Mouse (Mus musculus): ENCODE results near the gene Tesk2.
"Not testable (repeated sequence)": the region's sequence is repeated elsewhere in the genome, so short reads cannot be mapped to it uniquely, and the experiment has no call there.

Tesk2 gene

DNA sequence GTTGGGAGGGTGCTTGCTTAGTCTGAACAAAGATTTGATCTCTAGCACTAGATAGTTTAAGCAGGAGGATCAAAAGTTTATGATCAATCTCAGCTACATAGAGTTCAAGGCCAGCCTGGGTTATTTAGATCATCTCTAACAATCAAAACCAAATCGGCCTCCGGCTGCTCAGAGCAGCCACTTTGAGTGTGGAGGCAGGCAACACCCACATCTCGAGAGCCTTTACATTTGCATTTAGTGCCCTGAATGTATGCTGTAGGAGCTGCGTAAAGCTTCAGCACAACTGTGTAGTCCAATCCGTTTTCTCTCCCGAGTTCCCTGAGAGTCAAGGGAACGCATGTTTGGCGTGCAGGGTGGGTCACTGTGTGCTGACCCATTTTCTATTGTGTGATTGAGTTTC lies 71.7 kb downstream of the Tesk2 start:
- DNase-seq (ENCODE audit: low spot score), result no peak

DNA sequence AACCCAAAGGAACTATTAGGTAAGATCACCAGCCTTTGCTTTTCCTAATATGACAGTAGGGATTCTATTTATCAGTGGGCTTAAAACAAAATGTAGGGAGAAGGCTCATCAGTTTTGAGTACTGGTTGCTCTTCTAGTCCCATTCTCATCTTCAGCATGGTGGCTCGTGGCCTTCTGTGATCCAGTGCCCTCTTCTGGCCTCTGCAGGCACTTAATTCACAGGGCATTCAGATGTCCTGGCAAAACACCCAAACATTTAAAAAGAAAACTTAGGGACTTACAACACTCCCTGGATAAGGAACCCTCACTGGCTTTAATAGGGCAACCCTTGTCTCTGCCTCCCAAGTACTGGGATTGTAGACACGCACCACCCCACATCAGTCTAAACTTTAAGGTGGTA lies 73.5 kb downstream of the Tesk2 start:
- DNase-seq (ENCODE audit: low spot score), result peak; percentile 55

- peak; percentile 22 for DNase-seq (ENCODE audit: low spot score)
Observed at GRCm38 (mm10) chr4:116796442-116797110, 75.8 kb downstream of the Tesk2 start.

DNA sequence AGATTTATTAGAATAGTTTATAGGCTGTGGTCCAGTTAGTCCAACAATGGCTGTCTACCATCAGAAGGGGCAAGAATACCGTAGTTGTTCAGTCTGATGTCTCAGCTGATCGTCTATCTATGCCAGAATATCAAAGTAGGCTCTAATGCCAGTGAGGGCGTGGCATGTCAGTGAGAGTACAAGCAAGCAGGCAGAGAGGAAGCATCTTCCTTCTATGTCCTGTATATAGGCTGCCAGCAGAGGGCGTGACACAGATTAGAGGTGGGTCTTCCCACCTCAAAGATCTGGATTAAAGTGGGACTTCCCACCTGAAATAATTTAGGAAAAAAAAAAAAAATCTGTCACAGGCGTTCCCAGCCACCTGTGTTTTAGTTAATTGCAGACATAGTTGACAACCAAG lies 79.2 kb downstream of the Tesk2 start:
- DNase-seq (ENCODE audit: low spot score), result no peak

GRCm38 (mm10) chr4:116807197-116808129 lies 86.7 kb downstream of the Tesk2 start, which contains the start of the genes Toe1 and Mutyh:
TSS of gene Toe1 (minus strand) at chr4:116807640.
TSS of gene Mutyh (plus strand) at chr4:116807723.
- DNase-seq (ENCODE audit: low spot score), result peak; percentile 98

- DNase-seq (ENCODE audit: low spot score), result no peak
Observed at GRCm38 (mm10) chr4:116811012-116811411, 90.3 kb downstream of the Tesk2 start.

GRCm38 (mm10) chr4:116815276-116815675 lies 94.5 kb downstream of the Tesk2 start:
- peak; percentile 77 for DNase-seq (ENCODE audit: low spot score)

GRCm38 (mm10) chr4:116817486-116817885 lies 96.7 kb downstream of the Tesk2 start:
- DNase-seq (ENCODE audit: low spot score), result no peak

DNA sequence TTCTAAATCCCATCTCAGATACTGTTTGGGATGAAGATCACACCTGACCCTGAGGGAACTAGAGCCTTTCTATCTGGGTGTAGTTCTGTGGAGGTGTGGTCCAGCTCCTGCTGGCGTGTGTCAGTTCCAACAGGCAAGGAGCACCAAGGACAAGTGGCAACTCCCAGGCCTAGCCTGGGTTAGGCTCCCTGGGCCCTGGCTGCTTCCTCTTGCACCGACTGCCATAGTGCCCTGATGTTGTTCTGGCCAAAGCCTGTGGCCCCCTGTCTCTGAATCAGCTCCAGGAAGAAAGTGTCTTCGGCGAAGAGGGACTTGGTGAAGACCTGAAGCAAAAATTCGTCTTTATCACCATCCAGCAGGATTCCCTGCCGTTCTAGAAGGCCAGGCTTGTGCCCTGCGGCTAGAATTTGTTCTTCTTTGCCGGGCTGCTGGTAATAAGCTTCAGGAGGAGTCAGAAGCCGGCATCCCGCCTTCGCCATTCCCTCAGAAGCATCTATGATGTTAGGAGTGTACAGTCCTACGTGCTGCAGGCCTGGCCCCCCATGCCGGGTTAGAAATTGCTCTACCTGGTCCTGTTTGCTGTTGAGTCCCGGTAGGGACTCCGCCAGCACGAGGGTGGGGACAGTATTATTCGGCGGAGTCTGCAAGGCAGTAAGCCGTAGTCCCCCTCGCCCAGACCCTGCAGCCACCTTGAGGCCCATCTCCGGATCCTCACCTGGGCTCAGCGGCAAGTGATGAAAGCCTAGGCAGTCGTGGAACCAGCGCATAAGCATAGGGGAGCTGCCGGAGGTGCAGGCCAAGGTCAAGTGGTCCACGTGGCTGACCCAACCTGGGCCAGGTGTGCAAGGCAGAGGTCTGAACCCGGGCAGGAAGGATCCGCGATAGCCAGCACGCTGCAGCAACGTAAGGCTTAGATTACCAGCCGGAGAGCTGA lies 99.5 kb downstream of the Tesk2 start:
- DNase-seq (ENCODE audit: low spot score), result no peak

DNA sequence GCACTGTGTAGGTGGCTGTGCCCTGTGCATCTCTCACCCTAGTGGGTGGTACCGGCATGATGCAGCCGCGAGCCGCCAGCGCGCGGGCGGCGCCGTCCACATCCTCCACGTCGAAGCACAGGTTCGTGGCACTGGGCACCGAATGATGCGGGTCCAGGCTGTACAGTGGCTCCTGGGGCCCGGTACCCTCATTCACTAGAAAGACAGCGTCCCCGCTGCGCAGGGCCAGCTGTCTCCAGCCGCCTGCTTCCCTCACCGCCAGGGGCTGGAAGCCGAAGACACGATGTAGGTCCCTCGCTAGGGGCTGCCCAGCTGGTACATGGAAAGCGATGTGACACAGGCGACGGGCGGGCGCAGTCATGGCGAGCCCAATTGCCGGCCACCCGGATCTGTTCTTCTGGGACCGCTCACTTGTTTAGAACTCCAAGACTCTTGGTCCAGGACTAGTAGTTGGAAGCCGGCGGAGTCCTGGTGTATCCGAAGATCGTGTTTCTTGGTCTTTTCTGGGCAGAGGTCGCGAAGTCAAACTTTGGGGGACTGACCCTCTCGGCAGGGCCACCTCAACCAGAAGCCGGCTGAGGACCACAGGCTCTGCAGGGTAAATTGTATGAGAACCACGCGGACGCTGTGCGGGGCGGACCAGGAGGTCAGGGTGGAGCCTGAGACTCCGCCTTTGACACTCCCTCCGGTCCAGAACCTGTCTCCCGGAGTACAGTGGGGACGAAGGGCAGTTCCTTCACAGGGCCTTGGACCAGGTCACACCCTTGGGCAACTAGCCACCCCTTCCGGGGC lies 100.3 kb downstream of the Tesk2 start:
- DNase-seq (ENCODE audit: low spot score), result peak; percentile 88

GRCm38 (mm10) chr4:116821694-116822016 lies 100.9 kb downstream of the Tesk2 start, which contains the start of gene Hpdl:
TSS of gene Hpdl (minus strand) at chr4:116821707.
- DNase-seq (ENCODE audit: low spot score), result no peak

DNA sequence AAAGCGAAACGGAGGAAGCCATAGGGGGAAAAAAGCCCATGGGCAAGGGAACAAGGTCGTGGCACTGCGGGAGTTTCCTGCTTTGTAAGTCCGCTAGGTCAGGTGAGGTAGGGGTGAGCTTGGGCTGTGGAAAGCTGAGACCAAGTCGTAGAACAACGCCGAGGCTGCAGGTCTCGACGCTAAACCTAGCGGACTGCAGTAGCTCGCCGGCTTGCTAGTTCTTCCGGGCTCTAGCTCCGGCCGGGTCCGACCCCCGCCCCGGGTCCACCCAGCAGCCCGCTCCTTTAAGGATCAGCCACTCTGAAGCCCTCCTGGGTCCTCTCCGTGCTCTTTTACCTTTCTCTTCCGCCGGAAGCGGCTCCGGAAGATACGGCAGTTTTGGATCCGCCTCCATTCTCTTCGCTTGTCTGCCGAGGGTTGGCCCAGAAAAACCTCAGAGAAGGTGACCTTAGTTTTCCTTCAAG lies 103.8 kb downstream of the Tesk2 start:
- peak; percentile 36 for DNase-seq (ENCODE audit: low spot score)

GRCm38 (mm10) chr4:116827819-116828218 lies 107.1 kb downstream of the Tesk2 start:
- DNase-seq (ENCODE audit: low spot score), result peak; percentile 83

GRCm38 (mm10) chr4:116829364-116830069 lies 108.8 kb downstream of the Tesk2 start:
- DNase-seq (ENCODE audit: low spot score), result no peak

DNA sequence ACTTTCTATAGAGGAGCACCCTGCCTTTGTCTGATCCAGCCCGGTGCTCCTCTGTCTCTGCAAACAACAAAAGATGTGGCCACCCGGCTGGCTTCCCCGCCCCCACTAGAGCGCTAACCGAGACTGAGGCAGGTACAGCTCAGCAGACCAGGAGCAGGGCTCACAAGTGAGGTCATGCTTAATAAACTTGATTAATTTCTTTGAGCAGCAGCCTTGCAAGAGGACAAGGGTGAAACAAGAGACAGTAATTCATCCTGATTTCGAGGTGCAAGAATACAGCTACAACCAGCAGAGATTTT lies 109.3 kb downstream of the Tesk2 start:
- DNase-seq (ENCODE audit: low spot score), result no peak

DNA sequence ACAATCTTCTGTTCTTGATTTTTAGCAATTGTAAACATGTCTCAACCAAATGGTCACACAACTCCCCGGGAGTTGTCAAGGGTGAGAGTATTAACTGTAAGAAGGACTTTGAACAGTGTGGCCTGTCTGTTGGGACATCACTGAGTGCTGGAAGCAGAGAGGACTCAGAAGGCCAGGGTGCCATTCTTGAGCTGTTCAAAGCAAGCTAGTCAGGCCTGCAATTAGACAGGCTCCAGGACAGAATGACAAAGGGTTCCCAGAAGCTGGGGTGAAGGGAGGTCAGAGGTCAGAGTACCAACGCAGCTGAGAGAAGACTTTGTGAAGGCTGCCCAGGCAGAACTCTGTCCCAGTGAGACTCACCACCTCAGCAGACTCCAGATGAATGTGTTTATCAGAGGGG lies 118.3 kb downstream of the Tesk2 start:
- no peak for DNase-seq (ENCODE audit: low spot score)

DNA sequence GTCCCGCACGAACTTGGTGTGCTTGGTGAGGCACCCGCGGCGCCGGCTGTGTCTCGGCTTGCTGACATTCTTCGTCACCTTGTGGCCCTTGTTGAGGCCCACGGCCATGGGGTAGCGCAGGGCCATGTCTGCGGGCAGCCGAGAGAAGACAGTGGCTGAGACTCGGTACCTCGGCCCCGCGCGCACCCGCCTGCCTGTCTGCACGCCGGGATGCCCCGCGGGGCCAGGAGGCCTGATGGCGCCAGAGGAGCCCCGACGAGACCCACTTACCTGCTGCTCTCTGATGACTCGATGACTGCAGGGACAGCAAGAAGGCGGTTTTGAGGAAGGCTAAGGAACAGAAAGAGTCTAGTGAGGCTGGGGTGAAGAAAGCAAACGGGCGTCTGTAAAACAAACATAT lies 119.3 kb downstream of the Tesk2 start:
- not testable (repeated sequence) for DNase-seq (ENCODE audit: low spot score)

GRCm38 (mm10) chr4:116840841-116841240 lies 120.1 kb downstream of the Tesk2 start:
- no peak for DNase-seq (ENCODE audit: low spot score)

DNA sequence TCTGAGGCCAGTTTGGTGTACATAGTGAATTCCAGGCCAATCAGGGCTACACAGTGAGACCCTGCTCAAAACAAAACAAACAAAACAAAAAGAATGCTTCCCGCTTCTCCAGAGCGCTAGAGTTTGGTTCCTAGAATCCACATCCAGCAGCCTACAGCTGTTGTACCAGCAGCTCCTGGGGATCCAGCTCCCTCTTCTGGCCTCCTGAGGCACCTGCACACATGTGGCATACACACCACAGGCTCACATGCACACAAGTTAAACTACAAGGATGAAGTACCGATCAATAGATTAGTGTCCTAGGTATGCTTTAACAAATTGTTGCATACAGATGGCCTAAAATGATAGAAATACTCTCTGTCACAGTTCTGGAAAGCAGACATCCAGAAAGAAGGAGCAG lies 123.6 kb downstream of the Tesk2 start:
- no peak for DNase-seq (ENCODE audit: low spot score)

DNA sequence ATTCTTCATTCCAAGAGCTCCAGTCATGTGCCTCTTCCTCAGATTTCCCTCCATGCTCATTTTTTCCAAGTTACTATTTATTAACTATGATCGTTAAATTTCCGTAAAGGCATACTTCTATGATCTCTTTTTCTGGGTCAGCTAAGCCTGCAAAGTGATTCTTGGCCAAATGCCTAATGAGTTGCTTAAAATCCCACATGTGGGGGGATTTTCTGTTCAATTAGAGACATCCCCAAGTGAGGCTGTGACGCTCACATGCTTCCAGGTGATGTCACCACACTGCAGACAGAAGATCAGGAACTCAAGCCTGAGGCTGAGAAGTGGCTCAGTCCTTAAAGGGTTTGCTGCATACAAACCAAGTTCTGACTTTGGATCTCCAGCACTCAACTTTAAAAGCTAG lies 129.2 kb downstream of the Tesk2 start:
- DNase-seq (ENCODE audit: low spot score), result no peak

- no peak for DNase-seq (ENCODE audit: low spot score)
Observed at GRCm38 (mm10) chr4:116854286-116854685, 133.5 kb downstream of the Tesk2 start.

Data from adipocyte (in vitro differentiated cells).